Mouse (Mus musculus): ENCODE results near the gene Man2a1. TPM values are rescaled to one million over a fixed set of nuclear protein-coding genes. Genes with fewer than 3 reads are reported as not detected.

The Man2a1 gene
- total and polyA plus RNA-seq, 2 experiments from 2014 or later: 2.2 to 19.9 TPM

DNA sequence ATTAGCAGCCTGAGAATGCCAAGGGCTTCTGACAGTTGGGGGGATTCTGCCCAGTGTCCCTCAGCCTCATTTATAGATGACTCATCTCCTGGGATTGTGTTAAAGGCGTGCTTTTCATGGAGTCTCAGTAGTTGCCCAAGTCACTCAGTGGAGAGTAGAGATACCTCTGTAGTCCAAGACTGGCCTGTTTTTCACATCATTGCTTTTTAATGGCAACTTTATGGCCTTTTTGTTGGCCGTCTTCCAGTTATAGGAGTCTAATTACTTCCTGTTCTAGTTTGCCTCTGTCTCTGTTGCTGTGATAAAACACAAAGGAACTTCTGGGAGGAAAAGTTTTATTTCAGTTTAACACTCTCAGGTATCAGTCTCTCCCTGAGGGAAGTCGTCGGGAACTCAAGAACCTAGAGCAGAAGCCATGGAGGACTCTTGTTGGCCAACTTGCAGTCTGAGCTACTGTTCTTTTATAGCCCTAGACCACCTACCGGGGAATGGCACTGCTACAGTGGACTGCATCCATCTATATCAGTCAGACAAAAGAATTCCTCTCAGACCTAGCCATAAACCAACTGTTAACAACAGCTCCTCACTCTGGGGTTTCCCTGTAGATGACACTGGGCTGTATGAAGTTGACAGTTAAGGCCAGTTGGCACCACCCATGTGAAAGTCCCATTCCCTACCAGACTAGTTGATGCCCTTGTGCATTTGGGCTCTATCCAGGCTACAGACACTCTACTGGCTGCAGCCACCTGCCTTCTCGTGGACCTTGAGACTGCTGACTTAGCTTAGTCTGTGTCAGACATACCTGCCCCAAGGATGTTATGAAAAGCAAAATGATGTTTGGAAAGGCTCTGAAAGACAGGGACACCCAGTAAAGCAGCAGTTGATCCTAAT lies 142.4 kb downstream of the Man2a1 start:
- Histone ChIP-seq H3K36me3 (ENCODE audit: insufficient read depth) (no peaks in the 10 kb centered on the region), H3K9ac (no peak overlapping the region), H3K4me1 (ENCODE audit: insufficient read depth) (no peaks in the 10 kb centered on the region), H3K27me3 (ENCODE audit: insufficient read depth, low read length) (no peaks in the 10 kb centered on the region), H3K27ac (ENCODE audit: low read depth, low read length) (no peak overlapping the region), H3K4me2 (ENCODE audit: low read depth) (no peak overlapping the region), H3K9me3 (ENCODE audit: low read length) (no peaks in the 10 kb centered on the region), H3K4me3 (ENCODE audit: low read depth, low read length) (no peak overlapping the region)
- 94% methylated on average over 6 of the region's 6 CpGs for WGBS
- no peak for TF ChIP-seq CTCF (IDR thresholded peaks at IDR 0.05; ENCODE audit: low read depth)
- no peak for DNase-seq
- ATAC-seq: no peak

GRCm38 (mm10) chr17:64743606-64744300 lies 143.2 kb downstream of the Man2a1 start:
- 89% methylated on average over 13 of the region's 13 CpGs for WGBS

GRCm38 (mm10) chr17:64746637-64747225 lies 146.2 kb downstream of the Man2a1 start:
- Histone ChIP-seq H3K9ac (no peak overlapping the region), H3K36me3 (ENCODE audit: insufficient read depth) (peaks cover 4% of the 10 kb centered on the region; the same call in 1 of the 2 replicates), H3K4me3 (ENCODE audit: low read depth, low read length) (no peak overlapping the region), H3K4me1 (ENCODE audit: insufficient read depth) (no peaks in the 10 kb centered on the region), H3K9me3 (ENCODE audit: low read length) (no peaks in the 10 kb centered on the region), H3K27me3 (ENCODE audit: insufficient read depth, low read length) (no peaks in the 10 kb centered on the region), H3K27ac (ENCODE audit: low read depth, low read length) (no peak overlapping the region), H3K4me2 (ENCODE audit: low read depth) (no peak overlapping the region)
- ATAC-seq (no peak), DNase-seq (no peak)
- TF ChIP-seq CTCF (IDR thresholded peaks at IDR 0.05; ENCODE audit: low read depth): no peak
- 90% methylated on average over 8 of the region's 8 CpGs for WGBS

More at GRCm38 (mm10) chr17:64743606-64744300, 143.2 kb downstream of the Man2a1 start:
- no peaks in the 10 kb centered on the region for H3K9me3 ChIP-seq (ENCODE audit: low read length)
- H3K36me3 ChIP-seq (ENCODE audit: insufficient read depth): no peaks in the 10 kb centered on the region
- H3K4me1 ChIP-seq (ENCODE audit: insufficient read depth): no peaks in the 10 kb centered on the region
- DNase-seq: no peak
- no peak overlapping the region for H3K9ac ChIP-seq
- H3K4me2 ChIP-seq (ENCODE audit: low read depth): no peak overlapping the region
- no peak for TF ChIP-seq CTCF (IDR thresholded peaks at IDR 0.05; ENCODE audit: low read depth)
- ATAC-seq: no peak
- H3K27me3 ChIP-seq (ENCODE audit: insufficient read depth, low read length): no peaks in the 10 kb centered on the region
- H3K27ac ChIP-seq (ENCODE audit: low read depth, low read length): no peak overlapping the region
- H3K4me3 ChIP-seq (ENCODE audit: low read depth, low read length): no peak overlapping the region

GRCm38 (mm10) chr17:64747461-64747860 lies 146.9 kb downstream of the Man2a1 start:
- no peak overlapping the region for H3K4me2 ChIP-seq (ENCODE audit: low read depth)
- ATAC-seq: no peak

GRCm38 (mm10) chr17:64748131-64748530 lies 147.6 kb downstream of the Man2a1 start:
- WGBS: 79% methylated on average over 2 of the region's 2 CpGs
- H3K4me2 ChIP-seq (ENCODE audit: low read depth): no peak overlapping the region
- H3K27ac ChIP-seq (ENCODE audit: low read depth, low read length): no peak overlapping the region
- TF ChIP-seq CTCF (IDR thresholded peaks at IDR 0.05; ENCODE audit: low read depth): no peak
- H3K4me3 ChIP-seq (ENCODE audit: low read depth, low read length): no peak overlapping the region
- no peaks in the 10 kb centered on the region for H3K4me1 ChIP-seq (ENCODE audit: insufficient read depth)
- H3K9me3 ChIP-seq (ENCODE audit: low read length): no peaks in the 10 kb centered on the region
- H3K9ac ChIP-seq: no peak overlapping the region
- H3K27me3 ChIP-seq (ENCODE audit: insufficient read depth, low read length): no peaks in the 10 kb centered on the region
- H3K36me3 ChIP-seq (ENCODE audit: insufficient read depth): peaks cover 4% of the 10 kb centered on the region; the same call in 1 of the 2 replicates
- DNase-seq: no peak
- ATAC-seq: no peak

More at GRCm38 (mm10) chr17:64747461-64747860, 146.9 kb downstream of the Man2a1 start:
- no peak overlapping the region for H3K27ac ChIP-seq (ENCODE audit: low read depth, low read length)
- H3K4me3 ChIP-seq (ENCODE audit: low read depth, low read length): no peak overlapping the region
- no peaks in the 10 kb centered on the region for H3K9me3 ChIP-seq (ENCODE audit: low read length)
- H3K4me1 ChIP-seq (ENCODE audit: insufficient read depth): no peaks in the 10 kb centered on the region
- TF ChIP-seq CTCF (IDR thresholded peaks at IDR 0.05; ENCODE audit: low read depth): no peak
- DNase-seq: no peak
- H3K36me3 ChIP-seq (ENCODE audit: insufficient read depth): peaks cover 4% of the 10 kb centered on the region; the same call in 1 of the 2 replicates
- 91% methylated on average over 5 of the region's 5 CpGs for WGBS
- H3K9ac ChIP-seq: no peak overlapping the region
- no peaks in the 10 kb centered on the region for H3K27me3 ChIP-seq (ENCODE audit: insufficient read depth, low read length)

DNA sequence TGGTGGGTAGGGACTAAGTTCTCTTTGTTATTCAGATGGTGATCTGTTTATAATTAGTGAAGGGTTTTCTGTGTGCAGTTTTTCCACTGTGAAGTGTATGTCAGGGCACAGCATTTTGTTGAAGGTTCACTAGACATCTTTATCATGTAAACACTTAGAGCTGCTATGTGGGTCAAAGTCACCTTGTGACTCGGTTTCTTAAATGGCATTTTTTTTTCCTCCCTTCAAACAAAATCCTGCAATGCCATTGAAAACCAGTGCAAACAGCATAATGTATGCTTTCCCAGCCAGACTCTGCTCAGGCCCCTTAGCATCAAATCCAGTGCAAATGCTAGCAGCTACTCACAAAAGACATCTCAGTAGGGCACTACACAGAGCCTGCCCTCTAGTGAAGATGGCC lies 148.6 kb downstream of the Man2a1 start:
- no peak overlapping the region for H3K27ac ChIP-seq (ENCODE audit: low read depth, low read length)
- no peak overlapping the region for H3K9ac ChIP-seq
- DNase-seq (no peak), ATAC-seq (no peak)
- H3K9me3 ChIP-seq (ENCODE audit: low read length): no peaks in the 10 kb centered on the region
- 57% methylated on average over 1 of the region's 1 CpGs for WGBS
- H3K27me3 ChIP-seq (ENCODE audit: insufficient read depth, low read length): no peaks in the 10 kb centered on the region
- H3K36me3 ChIP-seq (ENCODE audit: insufficient read depth): peaks cover 4% of the 10 kb centered on the region; the same call in 1 of the 2 replicates
- H3K4me3 ChIP-seq (ENCODE audit: low read depth, low read length): no peak overlapping the region
- no peak for TF ChIP-seq CTCF (IDR thresholded peaks at IDR 0.05; ENCODE audit: low read depth)
- no peak overlapping the region for H3K4me2 ChIP-seq (ENCODE audit: low read depth)
- no peaks in the 10 kb centered on the region for H3K4me1 ChIP-seq (ENCODE audit: insufficient read depth)

All from forebrain, postnatal 0 days (tissue).